Mouse (Mus musculus) spleen, postnatal 14 days (tissue): ENCODE data around the gene Gnai1.
"Not testable (repeated sequence)": the region's sequence is repeated elsewhere in the genome, so short reads cannot be mapped to it uniquely, and the experiment has no call there.

Experiments
- DNase-seq, 2 experiments: peaks; one replicate each; pipeline ENCODE4 v3.0.0; 2021 to 2022; ENCODE audit warnings: low spot score in 2 of 2

The Gnai1 gene

GRCm38 (mm10) chr5:18360281-18360819 is at the start of gene Gnai1:
Gnai1 (minus strand) TSS chr5:18360355.
- DNase-seq, result no peak

- no peak for DNase-seq
Measured at GRCm38 (mm10) chr5:18367864-18368263, 7.7 kb upstream of the Gnai1 start.

GRCm38 (mm10) chr5:18365460-18365859 is 5.3 kb upstream of the Gnai1 start:
- no peak for DNase-seq

- DNase-seq, result no peak
Measured at GRCm38 (mm10) chr5:18360956-18361355, 801 bp upstream of the Gnai1 start.

GRCm38 (mm10) chr5:18359376-18360280 is 527 bp downstream of the Gnai1 start:
- DNase-seq, result no peak

GRCm38 (mm10) chr5:18358778-18359177 is 1.4 kb downstream of the Gnai1 start:
- DNase-seq, result no peak

- DNase-seq, result no peak
Measured at GRCm38 (mm10) chr5:18358191-18358590, 2.0 kb downstream of the Gnai1 start.

- no peak for DNase-seq
Measured at GRCm38 (mm10) chr5:18347297-18347696, 12.9 kb downstream of the Gnai1 start.

GRCm38 (mm10) chr5:18343455-18344142 is 16.6 kb downstream of the Gnai1 start:
- no peak for DNase-seq

- DNase-seq, result no peak
Measured at GRCm38 (mm10) chr5:18342765-18343454, 17.2 kb downstream of the Gnai1 start.

GRCm38 (mm10) chr5:18341876-18342275 is 18.3 kb downstream of the Gnai1 start:
- not testable (repeated sequence) for DNase-seq

GRCm38 (mm10) chr5:18332256-18332655 is 27.9 kb downstream of the Gnai1 start:
- no peak for DNase-seq

- no peak for DNase-seq
Measured at GRCm38 (mm10) chr5:18330726-18331125, 29.4 kb downstream of the Gnai1 start.

GRCm38 (mm10) chr5:18326159-18326558 is 34.0 kb downstream of the Gnai1 start:
- no peak for DNase-seq

GRCm38 (mm10) chr5:18323534-18323933 is 36.6 kb downstream of the Gnai1 start:
- DNase-seq, result no peak

- no peak for DNase-seq
Measured at GRCm38 (mm10) chr5:18321661-18322060, 38.5 kb downstream of the Gnai1 start.

GRCm38 (mm10) chr5:18318846-18319245 is 41.3 kb downstream of the Gnai1 start:
- DNase-seq, result no peak

- no peak for DNase-seq
Measured at GRCm38 (mm10) chr5:18307229-18307804, 52.8 kb downstream of the Gnai1 start.

GRCm38 (mm10) chr5:18296584-18296983 is 63.6 kb downstream of the Gnai1 start:
- no peak for DNase-seq

GRCm38 (mm10) chr5:18292744-18293143 is 67.4 kb downstream of the Gnai1 start:
- no peak for DNase-seq

GRCm38 (mm10) chr5:18289530-18289929 is 70.6 kb downstream of the Gnai1 start:
- no peak for DNase-seq

- no peak for DNase-seq
Measured at GRCm38 (mm10) chr5:18288694-18289093, 71.5 kb downstream of the Gnai1 start.
